Mouse (Mus musculus): ENCODE results near the gene Hist1h4f.
"Not testable (repeated sequence)": the region's sequence is repeated elsewhere in the genome, so short reads cannot be mapped to it uniquely, and the experiment has no call there.

The Hist1h4f gene

GRCm38 (mm10) chr13:23556906-23557305 lies 5.5 kb upstream of the Hist1h4f start:
- no peak for DNase-seq (ENCODE audit: low read depth in 2 of 2, low spot score in 2 of 2)

GRCm38 (mm10) chr13:23555839-23556416 lies 4.5 kb upstream of the Hist1h4f start:
- DNase-seq (ENCODE audit: low read depth in 2 of 2, low spot score in 2 of 2) = peak; percentile 28 to 57

GRCm38 (mm10) chr13:23554925-23555838 lies 3.7 kb upstream of the Hist1h4f start:
- DNase-seq (ENCODE audit: low read depth in 2 of 2, low spot score in 2 of 2) = peak; percentile 30 to 57

- no peak for DNase-seq (ENCODE audit: low read depth in 2 of 2, low spot score in 2 of 2)
Measured at GRCm38 (mm10) chr13:23554393-23554792, 2.9 kb upstream of the Hist1h4f start.

- no peak for DNase-seq (ENCODE audit: low read depth in 2 of 2, low spot score in 2 of 2)
Measured at GRCm38 (mm10) chr13:23552962-23553361, 1.5 kb upstream of the Hist1h4f start, which contains the start of gene Hist1h1d. Gene Hist1h1d (plus strand): TSS chr13:23553262.

GRCm38 (mm10) chr13:23551931-23552914 lies 775 bp upstream of the Hist1h4f start:
- DNase-seq (ENCODE audit: low read depth in 2 of 2, low spot score in 2 of 2) = no peak

- DNase-seq (ENCODE audit: low read depth in 2 of 2, low spot score in 2 of 2) = no peak
Measured at GRCm38 (mm10) chr13:23550761-23551145, 695 bp downstream of the Hist1h4f start.

GRCm38 (mm10) chr13:23546694-23547093 lies 4.8 kb downstream of the Hist1h4f start:
- no peak for DNase-seq (ENCODE audit: low read depth in 2 of 2, low spot score in 2 of 2)

- peak in 1 of 2 experiments; percentile 53 for DNase-seq (ENCODE audit: low read depth in 2 of 2, low spot score in 2 of 2)
Measured at GRCm38 (mm10) chr13:23544787-23545120, 6.7 kb downstream of the Hist1h4f start.

GRCm38 (mm10) chr13:23543965-23544786 lies 7.3 kb downstream of the Hist1h4f start, which contains the start of gene Hist1h3f:
Gene Hist1h3f (plus strand): TSS chr13:23544052.
- DNase-seq (ENCODE audit: low read depth in 2 of 2, low spot score in 2 of 2) = peak; percentile 75 to 82

- DNase-seq (ENCODE audit: low read depth in 2 of 2, low spot score in 2 of 2) = peak; percentile 61 to 66
Measured at GRCm38 (mm10) chr13:23542999-23543607, 8.3 kb downstream of the Hist1h4f start, which contains the start of gene Hist1h2bh. Gene Hist1h2bh (minus strand): TSS chr13:23543392.

GRCm38 (mm10) chr13:23542225-23542980 lies 9.0 kb downstream of the Hist1h4f start:
- not testable (repeated sequence) for DNase-seq (ENCODE audit: low read depth in 2 of 2, low spot score in 2 of 2)

- no peak for DNase-seq (ENCODE audit: low read depth in 2 of 2, low spot score in 2 of 2)
Measured at GRCm38 (mm10) chr13:23541497-23541896, 10.0 kb downstream of the Hist1h4f start.

- not testable (repeated sequence) for DNase-seq (ENCODE audit: low read depth in 2 of 2, low spot score in 2 of 2)
Measured at GRCm38 (mm10) chr13:23539821-23540220, 11.6 kb downstream of the Hist1h4f start.

GRCm38 (mm10) chr13:23538249-23538648 lies 13.2 kb downstream of the Hist1h4f start:
- no peak for DNase-seq (ENCODE audit: low read depth in 2 of 2, low spot score in 2 of 2)

GRCm38 (mm10) chr13:23537006-23537710 lies 14.3 kb downstream of the Hist1h4f start:
- no peak for DNase-seq (ENCODE audit: low read depth in 2 of 2, low spot score in 2 of 2)

- no peak for DNase-seq (ENCODE audit: low read depth in 2 of 2, low spot score in 2 of 2)
Measured at GRCm38 (mm10) chr13:23536076-23536822, 15.2 kb downstream of the Hist1h4f start.
